Mouse (Mus musculus) 3T3-L1 (cell line): ENCODE results near the gene Sh3glb2.

Experiments
- DNase-seq: peaks from one replicate; pipeline ENCODE4 v3.0.0-alpha.2; 2015; ENCODE audit warnings: low read depth, low spot score

Sh3glb2 gene

DNA sequence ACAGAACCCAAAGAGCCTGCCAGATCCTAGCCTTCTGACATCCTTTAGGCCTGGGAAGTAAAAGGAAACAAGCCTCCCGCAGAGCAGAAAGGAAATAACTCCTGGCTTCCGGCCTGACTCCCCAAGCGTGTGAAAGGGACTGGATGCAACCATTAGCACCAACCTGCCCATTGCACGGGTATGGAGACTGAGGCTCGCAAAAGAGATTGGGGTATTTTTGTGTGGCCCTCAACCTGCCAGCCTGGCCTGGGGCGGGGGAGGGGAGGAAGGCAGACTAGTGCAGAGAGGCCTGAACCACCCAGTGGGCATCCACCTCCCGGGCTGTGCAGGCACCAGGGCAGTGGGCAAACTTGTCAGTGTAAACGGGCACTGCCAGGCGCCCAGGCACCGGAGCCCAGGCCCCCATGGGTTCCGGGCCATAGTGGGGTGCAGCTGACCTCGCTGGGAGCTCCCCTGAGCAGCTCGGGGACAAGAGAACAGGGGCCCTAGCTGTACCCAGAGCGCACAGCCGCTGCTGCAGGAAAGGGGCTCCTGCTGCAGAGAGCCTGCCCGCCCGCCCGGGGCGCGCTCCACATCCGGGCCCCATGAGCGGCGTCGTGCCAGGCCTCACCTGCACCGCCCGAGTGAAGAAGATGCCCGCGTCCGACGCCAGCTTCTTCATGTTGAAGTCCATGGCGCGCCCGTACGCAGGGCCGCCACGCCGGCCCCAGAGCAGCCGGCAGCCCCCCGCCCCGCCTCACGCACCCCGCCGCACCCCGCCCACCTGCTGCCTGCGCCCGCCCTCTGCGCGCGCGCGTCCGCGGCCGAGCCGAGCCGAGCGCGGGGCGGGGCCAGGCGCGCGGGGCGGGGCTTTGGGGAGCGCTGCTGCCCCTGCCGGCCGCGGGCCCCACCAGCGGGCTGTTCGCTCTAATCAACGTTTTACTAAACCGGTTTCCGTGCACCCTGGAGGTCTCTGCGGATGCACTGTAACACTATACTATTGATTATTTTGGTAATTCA, at the start of gene Sh3glb2:
Gene Sh3glb2 (minus strand): TSS at position 805 of the 999 bp plus-strand sequence.
- DNase-seq = peak; percentile 64

DNA sequence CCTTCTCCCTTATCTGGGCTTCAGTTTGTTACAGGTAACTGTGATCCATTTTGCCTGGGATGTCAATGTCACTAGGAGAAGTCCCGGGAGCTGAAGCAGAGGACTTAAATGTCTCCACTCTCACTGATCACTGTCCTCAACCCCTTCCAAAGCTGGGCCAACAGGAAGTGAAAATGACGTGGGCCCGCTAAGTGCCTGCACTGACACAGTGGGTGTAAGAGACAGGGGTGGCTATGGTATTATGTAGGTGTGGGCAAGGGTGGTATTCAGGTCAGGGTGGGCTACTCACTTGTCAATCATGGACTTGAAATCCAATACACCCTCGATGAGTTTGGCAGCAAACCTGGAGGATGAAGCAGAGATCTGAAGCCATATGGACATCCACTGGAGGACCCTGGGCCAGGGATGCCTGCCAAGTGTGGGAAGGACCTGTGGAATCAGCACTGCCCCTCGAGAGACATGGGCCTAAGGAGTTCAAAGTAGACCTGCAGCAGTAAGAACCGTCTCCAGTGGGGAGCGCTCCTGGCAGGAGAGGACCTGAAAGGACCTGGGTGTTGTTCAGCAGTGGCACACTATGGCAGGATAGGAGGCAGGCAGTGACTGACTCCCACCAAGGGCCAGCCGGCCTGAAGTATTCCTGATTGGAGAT, 49.4 kb upstream of the Sh3glb2 start:
- no peak for DNase-seq

DNA sequence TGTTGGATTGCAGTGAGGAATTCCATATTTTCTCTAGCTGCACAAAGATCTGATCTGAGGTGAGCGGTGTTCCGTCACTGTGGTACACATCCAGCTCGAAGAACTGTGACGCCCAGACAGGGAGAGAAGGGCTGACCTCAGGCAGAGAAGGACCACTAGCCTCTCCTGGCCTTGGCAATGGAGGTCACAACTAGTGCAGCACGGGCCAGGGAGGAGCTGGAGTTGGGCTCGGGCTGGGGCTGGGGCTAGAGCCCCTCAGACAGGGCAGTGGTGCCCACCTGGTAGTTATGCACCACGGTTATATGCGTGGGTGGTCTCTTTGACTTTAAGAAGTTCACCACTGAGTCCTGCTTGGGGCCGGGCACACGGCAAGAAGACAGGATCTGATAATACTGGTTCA, 48.6 kb upstream of the Sh3glb2 start:
- DNase-seq = no peak

GRCm38 (mm10) chr2:30407221-30407620, 48.1 kb upstream of the Sh3glb2 start:
- DNase-seq = no peak

- no peak for DNase-seq
Measured at GRCm38 (mm10) chr2:30403870-30404269, 44.7 kb upstream of the Sh3glb2 start.

DNA sequence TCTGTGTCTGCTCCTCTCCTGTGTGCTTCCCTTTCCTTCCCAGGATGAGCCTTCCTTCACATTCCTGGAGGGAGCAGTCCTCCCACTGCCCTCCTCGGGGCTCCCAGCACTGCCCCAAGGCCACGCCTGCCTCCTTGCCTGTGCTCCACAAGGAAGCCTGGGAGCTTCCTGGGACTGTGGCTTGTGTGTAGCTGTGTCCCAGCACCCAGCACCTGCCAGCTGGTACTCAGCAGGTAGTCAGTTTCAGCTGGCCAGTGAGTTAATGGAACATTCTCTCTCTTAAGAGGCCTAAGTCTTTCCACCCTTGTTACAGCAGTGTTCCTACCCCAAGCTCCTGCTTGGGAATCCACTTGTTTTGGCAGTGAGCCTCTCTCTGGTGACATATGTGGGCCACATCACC, 43.7 kb upstream of the Sh3glb2 start:
- no peak for DNase-seq

- no peak for DNase-seq
Measured at GRCm38 (mm10) chr2:30402351-30402826, 43.3 kb upstream of the Sh3glb2 start.

- DNase-seq = no peak
Measured at GRCm38 (mm10) chr2:30401581-30401980, 42.4 kb upstream of the Sh3glb2 start.

- DNase-seq = no peak
Measured at GRCm38 (mm10) chr2:30399191-30400171, 40.3 kb upstream of the Sh3glb2 start.

DNA sequence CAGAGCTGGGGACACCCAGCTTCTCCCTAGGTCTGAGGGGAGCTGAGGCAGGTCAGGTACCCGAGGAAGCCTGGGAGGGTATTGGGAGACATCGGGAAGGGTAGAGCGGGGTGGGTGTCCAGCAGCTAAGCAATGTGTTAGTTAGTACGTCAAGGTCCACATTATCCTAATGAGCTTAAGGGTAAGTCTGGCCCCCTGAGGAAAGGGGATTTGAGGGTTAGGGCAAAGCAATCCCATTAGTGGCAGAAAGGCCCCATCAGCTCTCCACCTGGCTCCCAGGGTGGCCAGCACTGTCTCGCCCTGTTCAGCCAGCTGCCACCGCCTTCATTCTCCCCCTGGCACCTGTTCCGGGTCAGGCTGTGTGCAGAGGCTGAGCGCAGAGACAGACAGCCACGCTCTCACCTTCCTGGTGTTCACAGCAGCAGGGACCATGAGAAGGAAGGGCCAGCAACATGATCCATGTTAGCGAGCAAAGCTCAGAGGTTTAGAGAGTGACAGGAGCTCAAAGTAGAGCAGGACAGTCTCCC, 38.9 kb upstream of the Sh3glb2 start:
- no peak for DNase-seq

DNA sequence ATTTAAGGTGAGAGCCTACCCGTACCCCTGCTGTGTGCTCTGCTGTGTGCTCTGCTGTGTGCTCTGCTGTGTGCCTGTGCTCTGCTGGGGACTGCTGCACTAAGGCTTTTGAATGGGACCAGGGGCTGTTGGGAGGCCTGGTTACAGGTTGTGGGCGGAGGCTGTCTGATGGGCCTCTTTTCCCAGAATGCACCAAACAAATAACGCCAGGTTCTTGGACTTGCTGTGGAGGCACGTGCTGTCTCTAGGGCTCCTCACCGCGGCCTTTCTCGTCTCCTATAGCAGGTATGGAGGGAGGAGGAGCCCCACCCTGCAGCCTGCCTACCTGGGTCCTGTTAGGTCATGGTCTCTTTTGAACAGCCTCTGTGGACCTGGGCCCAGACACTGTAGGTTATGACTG, 37.1 kb upstream of the Sh3glb2 start:
- DNase-seq = no peak

GRCm38 (mm10) chr2:30395757-30396156, 36.6 kb upstream of the Sh3glb2 start:
- no peak for DNase-seq

DNA sequence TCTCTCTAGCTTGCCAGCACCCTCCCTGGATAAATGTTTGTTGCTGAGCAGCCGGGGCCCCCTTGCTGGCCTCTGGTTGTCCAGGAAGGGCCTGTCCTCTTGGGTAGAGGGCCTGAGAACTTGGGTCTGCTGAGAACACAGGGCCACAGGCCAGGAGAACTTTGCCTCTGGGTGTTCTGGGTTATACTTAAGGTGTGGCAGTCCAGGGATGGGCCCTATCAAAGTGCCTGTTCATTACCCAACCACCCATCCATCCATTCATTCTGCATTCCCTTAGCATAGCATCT, 34.2 kb upstream of the Sh3glb2 start:
- no peak for DNase-seq

- DNase-seq = peak; percentile 87
Measured at GRCm38 (mm10) chr2:30392577-30393369, 33.6 kb upstream of the Sh3glb2 start.

GRCm38 (mm10) chr2:30392114-30392576, 33.0 kb upstream of the Sh3glb2 start, which contains the start of gene Dolpp1:
Dolpp1 (plus strand) TSS chr2:30392254.
- peak; percentile 98 for DNase-seq

GRCm38 (mm10) chr2:30389000-30389399, 29.9 kb upstream of the Sh3glb2 start:
- no peak for DNase-seq

GRCm38 (mm10) chr2:30386913-30387312, 27.8 kb upstream of the Sh3glb2 start:
- no peak for DNase-seq

- DNase-seq = peak; percentile 57
Measured at GRCm38 (mm10) chr2:30385591-30385990, 26.5 kb upstream of the Sh3glb2 start.

DNA sequence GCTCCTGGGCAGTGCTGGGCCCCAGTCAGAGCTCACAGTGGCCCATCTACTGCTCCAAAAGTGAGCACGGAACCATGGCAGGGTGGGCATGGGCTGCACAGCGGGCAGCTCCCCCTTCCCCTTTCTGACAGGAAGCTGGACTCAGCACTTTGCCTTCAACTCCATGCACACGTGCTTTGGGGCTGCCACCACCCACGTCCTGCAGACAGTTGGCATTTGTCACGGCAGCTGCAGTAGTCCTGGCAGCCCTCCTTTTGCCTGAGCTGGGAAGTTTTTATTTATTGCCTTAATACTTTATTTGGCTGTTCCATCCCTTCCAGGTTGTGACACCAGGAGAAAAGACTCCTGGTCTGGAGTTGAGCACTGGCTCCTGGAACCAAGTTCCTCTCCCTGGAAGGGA, 25.7 kb upstream of the Sh3glb2 start:
- no peak for DNase-seq

- no peak for DNase-seq
Measured at GRCm38 (mm10) chr2:30381377-30381725, 22.2 kb upstream of the Sh3glb2 start.
